Comparison of ENCODE assay signal across 15 mouse cellular contexts in the genomic region with DNA sequence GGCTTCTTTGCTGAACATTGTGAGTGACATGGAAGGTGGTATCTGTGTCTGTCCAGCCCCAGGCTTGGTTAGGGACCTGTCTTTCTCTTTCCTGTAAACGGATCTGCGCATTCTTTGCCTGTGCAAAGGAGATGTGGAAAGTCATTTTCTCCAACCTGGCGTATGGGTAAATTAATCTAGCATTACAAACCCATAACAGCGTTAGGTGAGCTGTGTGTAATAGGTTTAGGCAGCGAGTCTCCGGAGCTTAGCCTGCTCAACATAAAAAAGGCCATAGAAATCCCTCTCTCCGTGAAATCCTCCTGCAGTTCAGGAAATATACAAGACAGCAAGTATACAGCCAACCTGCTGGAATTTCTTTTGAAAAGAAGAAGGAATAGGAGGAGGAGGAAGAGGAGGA. TPM values are rescaled to one million over a fixed set of nuclear protein-coding genes. Genes with fewer than 3 reads are reported as not detected.
DNase-seq lines count a peak whose midpoint lies in the region; ATAC-seq lines count a peak whose summit lies in the region.
"Had no signal": no experiment of that assay in that cellular context is flagged by ENCODE, and none has a peak within 500 bp of the region (broad histone marks: within the 10 kb centered on the region; RNA-seq: fewer than 3 reads in every experiment).

No protein-coding gene starts in this region.

- WGBS in hindbrain, embryonic 15.5 days = 52% methylated on average over 7 of the region's 7 CpGs
- 73% methylated on average over 7 of the region's 7 CpGs for WGBS in hindbrain, embryonic 11.5 days
- WGBS in embryonic facial prominence, embryonic 12.5 days = 38% methylated on average over 7 of the region's 7 CpGs
- WGBS in forebrain, embryonic 14.5 days = 11% methylated on average over 7 of the region's 7 CpGs
- 48% methylated on average over 7 of the region's 7 CpGs for WGBS in neural tube, embryonic 15.5 days

- no peak overlapping the region for H3K27ac ChIP-seq in hindbrain, embryonic 15.5 days (replicated peaks)
- no peak overlapping the region for H3K27ac ChIP-seq in hindbrain, embryonic 11.5 days (ENCODE audit: low read depth, low read length)
- peak overlapping the region; percentile 43; the same call in 1 of the 2 replicates for H3K27ac ChIP-seq in embryonic facial prominence, embryonic 12.5 days
- H3K27ac ChIP-seq in forebrain, embryonic 14.5 days (ENCODE audit: low read depth, low read length) = peak overlapping the region; percentile 68
- no peak overlapping the region for H3K27ac ChIP-seq in neural tube, embryonic 15.5 days (replicated peaks)
- H3K27ac ChIP-seq: heart, embryonic 15.5 days; kidney, embryonic 15.5 days; layer of hippocampus, adult 2 months had no signal

- H3K9ac ChIP-seq in hindbrain, embryonic 15.5 days = no peak overlapping the region
- no peak overlapping the region for H3K9ac ChIP-seq in hindbrain, embryonic 11.5 days (ENCODE audit: low read depth, low read length)
- no peak overlapping the region for H3K9ac ChIP-seq in embryonic facial prominence, embryonic 12.5 days
- H3K9ac ChIP-seq in forebrain, embryonic 14.5 days (ENCODE audit: low read length) = no peak overlapping the region
- no peak overlapping the region for H3K9ac ChIP-seq in neural tube, embryonic 15.5 days (replicated peaks)
- H3K9ac ChIP-seq: heart, embryonic 15.5 days; kidney, embryonic 15.5 days had no signal

- no peak for DNase-seq in hindbrain, embryonic 11.5 days (ENCODE audit: low spot score)
- DNase-seq in forebrain, embryonic 14.5 days (ENCODE audit: low spot score) = peak; percentile 69
- DNase-seq in kidney, postnatal 10 days = no peak
- no peak for DNase-seq in heart, adult 9 months (ENCODE audit: low spot score in 2 of 2)
- DNase-seq: cerebellum, adult 11 months; liver; lung, adult 18-20 months; lung, postnatal 36 days; thymus, postnatal 4 days had no signal

- peak; percentile 27; the same call in 1 of the 2 replicates for ATAC-seq in hindbrain, embryonic 15.5 days (ENCODE audit: low FRiP score, low read depth)
- ATAC-seq in hindbrain, embryonic 11.5 days (ENCODE audit: low FRiP score) = no peak
- ATAC-seq in embryonic facial prominence, embryonic 12.5 days (ENCODE audit: insufficient number of reproducible peaks, insufficient read depth, low FRiP score, low TSS enrichment) = no peak
- no peak; the same call in 1 of the 2 replicates for ATAC-seq in forebrain, embryonic 14.5 days
- ATAC-seq in neural tube, embryonic 15.5 days (ENCODE audit: low FRiP score) = peak; percentile 48; the same call in 1 of the 2 replicates

- no peak overlapping the region for H3K4me3 ChIP-seq in hindbrain, embryonic 15.5 days
- no peak overlapping the region for H3K4me3 ChIP-seq in hindbrain, embryonic 11.5 days (ENCODE audit: low read depth, low read length)
- no peak overlapping the region for H3K4me3 ChIP-seq in embryonic facial prominence, embryonic 12.5 days
- no peak overlapping the region for H3K4me3 ChIP-seq in forebrain, embryonic 14.5 days (ENCODE audit: low read depth, low read length)
- no peak overlapping the region for H3K4me3 ChIP-seq in neural tube, embryonic 15.5 days (replicated peaks)
- H3K4me3 ChIP-seq: heart, embryonic 15.5 days; kidney, embryonic 15.5 days; layer of hippocampus, adult 2 months had no signal

- H3K9me3 ChIP-seq in hindbrain, embryonic 15.5 days = no peaks in the 10 kb centered on the region
- no peaks in the 10 kb centered on the region for H3K9me3 ChIP-seq in hindbrain, embryonic 11.5 days (ENCODE audit: control insufficient read depth, low read length)
- H3K9me3 ChIP-seq in embryonic facial prominence, embryonic 12.5 days = no peaks in the 10 kb centered on the region
- no peaks in the 10 kb centered on the region for H3K9me3 ChIP-seq in forebrain, embryonic 14.5 days (replicated peaks; ENCODE audit: control insufficient read depth, low read length)
- H3K9me3 ChIP-seq in neural tube, embryonic 15.5 days (replicated peaks) = no peaks in the 10 kb centered on the region
- H3K9me3 ChIP-seq: heart, embryonic 15.5 days; kidney, embryonic 15.5 days had no signal

- no peaks in the 10 kb centered on the region for H3K36me3 ChIP-seq in hindbrain, embryonic 15.5 days
- H3K36me3 ChIP-seq in hindbrain, embryonic 11.5 days (ENCODE audit: control insufficient read depth, insufficient read depth, low read length) = no peaks in the 10 kb centered on the region
- no peaks in the 10 kb centered on the region for H3K36me3 ChIP-seq in embryonic facial prominence, embryonic 12.5 days
- no peaks in the 10 kb centered on the region for H3K36me3 ChIP-seq in forebrain, embryonic 14.5 days (ENCODE audit: control insufficient read depth, insufficient read depth, low read length)
- no peaks in the 10 kb centered on the region for H3K36me3 ChIP-seq in neural tube, embryonic 15.5 days
- H3K36me3 ChIP-seq: heart, embryonic 15.5 days; kidney, embryonic 15.5 days had no signal

- 0 out of 2 replicates have a peak, but pooled peaks cover 8% of the 10 kb centered on the region for H3K4me1 ChIP-seq in hindbrain, embryonic 15.5 days (replicated peaks)
- no peaks in the 10 kb centered on the region for H3K4me1 ChIP-seq in hindbrain, embryonic 11.5 days (replicated peaks; ENCODE audit: control insufficient read depth, insufficient read depth, low read length)
- peaks cover 16% of the 10 kb centered on the region for H3K4me1 ChIP-seq in embryonic facial prominence, embryonic 12.5 days
- peaks cover 19% of the 10 kb centered on the region for H3K4me1 ChIP-seq in forebrain, embryonic 14.5 days (ENCODE audit: control insufficient read depth, insufficient read depth, low read length)
- peaks cover 10% of the 10 kb centered on the region; the same call in 1 of the 2 replicates for H3K4me1 ChIP-seq in neural tube, embryonic 15.5 days
- H3K4me1 ChIP-seq: heart, embryonic 15.5 days had no signal

- no peak overlapping the region for H3K4me2 ChIP-seq in hindbrain, embryonic 15.5 days
- no peak overlapping the region for H3K4me2 ChIP-seq in hindbrain, embryonic 11.5 days (replicated peaks; ENCODE audit: low read depth, low read length)
- H3K4me2 ChIP-seq in embryonic facial prominence, embryonic 12.5 days (replicated peaks) = no peak overlapping the region
- peak overlapping the region; percentile 20 for H3K4me2 ChIP-seq in forebrain, embryonic 14.5 days (ENCODE audit: low read length)
- no peak overlapping the region for H3K4me2 ChIP-seq in neural tube, embryonic 15.5 days
- H3K4me2 ChIP-seq: heart, embryonic 15.5 days; kidney, embryonic 15.5 days had no signal

- H3K27me3 ChIP-seq in hindbrain, embryonic 15.5 days = peaks cover 29% of the 10 kb centered on the region
- peaks cover 2% of the 10 kb centered on the region; the same call in 1 of the 2 replicates for H3K27me3 ChIP-seq in hindbrain, embryonic 11.5 days (ENCODE audit: control insufficient read depth, insufficient read depth, low read length)
- H3K27me3 ChIP-seq in embryonic facial prominence, embryonic 12.5 days = no peaks in the 10 kb centered on the region; the same call in 1 of the 2 replicates
- no peaks in the 10 kb centered on the region for H3K27me3 ChIP-seq in forebrain, embryonic 14.5 days (replicated peaks; ENCODE audit: control insufficient read depth, insufficient read depth, low read length)
- peaks cover 38% of the 10 kb centered on the region for H3K27me3 ChIP-seq in neural tube, embryonic 15.5 days (replicated peaks)
- H3K27me3 ChIP-seq: heart, embryonic 15.5 days had no signal

RNA-seq across cellular contexts. Expression of a gene that starts 9.0 kb away (rescaled TPM):
- polyA plus RNA-seq in hindbrain, embryonic 15.5 days (2015; fragmentation: Nextera tagmentation; extraction: Ambion mirVana) = 2.8 and 5.2 TPM in 2 replicates
- 13.4 and 21.9 TPM in 2 replicates for polyA plus RNA-seq in hindbrain, embryonic 11.5 days (2014; fragmentation: Nextera tagmentation; extraction: Ambion mirVana)
- 18.3 and 20.8 TPM in 2 replicates for polyA plus RNA-seq in embryonic facial prominence, embryonic 12.5 days (2016; fragmentation: Nextera tagmentation; extraction: Ambion mirVana)
- polyA plus RNA-seq in forebrain, embryonic 14.5 days (2014; fragmentation: Nextera tagmentation; extraction: Ambion mirVana) = 10.5 and 11.0 TPM in 2 replicates
- polyA plus RNA-seq in neural tube, embryonic 15.5 days (2015; fragmentation: Nextera tagmentation; extraction: Ambion mirVana) = 3.3 and 3.6 TPM in 2 replicates

Comparison
In these comparisons a context has a peak if more than half of its experiments do, and no peak if none do; other contexts are left out.
1. ATAC-seq: peak in hindbrain, embryonic 15.5 days (single experiment) and neural tube, embryonic 15.5 days (single experiment); none in hindbrain, embryonic 11.5 days (single experiment), embryonic facial prominence, embryonic 12.5 days (single experiment) and forebrain, embryonic 14.5 days (single experiment).
2. H3K27ac ChIP-seq: peak in embryonic facial prominence, embryonic 12.5 days (single experiment) and forebrain, embryonic 14.5 days (single experiment); none in hindbrain, embryonic 15.5 days (single experiment), hindbrain, embryonic 11.5 days (single experiment) and neural tube, embryonic 15.5 days (single experiment).